Mouse (Mus musculus) thymus, postnatal 36 days (tissue): ENCODE measurements around the gene Gm20388.
"Not testable (repeated sequence)": the region's sequence is repeated elsewhere in the genome, so short reads cannot be mapped to it uniquely, and the experiment has no call there.

Experiments
- DNase-seq, 2 experiments: peaks; one replicate each; pipeline ENCODE4 v3.0.0; 2022; ENCODE audit warnings: mixed read lengths in 2 of 2

The Gm20388 gene

DNA sequence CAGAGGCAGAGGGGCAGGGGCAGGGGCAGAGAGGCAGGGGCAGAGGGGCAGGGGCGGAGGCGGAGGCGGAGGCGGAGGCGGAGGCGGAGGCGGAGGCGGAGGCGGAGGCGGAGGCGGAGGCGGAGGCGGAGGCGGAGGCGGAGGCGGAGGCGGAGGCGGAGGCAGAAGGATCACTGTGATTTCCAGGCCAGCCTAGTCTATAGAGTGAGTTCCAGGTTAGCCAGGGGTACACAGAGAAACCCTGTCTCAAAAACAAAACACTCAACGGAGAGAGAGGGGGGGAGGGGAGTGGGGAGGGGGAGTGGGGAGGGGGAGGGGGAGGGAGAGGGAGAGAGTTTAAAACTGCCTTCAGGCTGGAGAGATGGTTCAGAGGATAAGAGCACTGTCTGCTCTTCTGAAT, 1408.1 kb downstream of the Gm20388 start:
- DNase-seq: not testable (repeated sequence)

DNA sequence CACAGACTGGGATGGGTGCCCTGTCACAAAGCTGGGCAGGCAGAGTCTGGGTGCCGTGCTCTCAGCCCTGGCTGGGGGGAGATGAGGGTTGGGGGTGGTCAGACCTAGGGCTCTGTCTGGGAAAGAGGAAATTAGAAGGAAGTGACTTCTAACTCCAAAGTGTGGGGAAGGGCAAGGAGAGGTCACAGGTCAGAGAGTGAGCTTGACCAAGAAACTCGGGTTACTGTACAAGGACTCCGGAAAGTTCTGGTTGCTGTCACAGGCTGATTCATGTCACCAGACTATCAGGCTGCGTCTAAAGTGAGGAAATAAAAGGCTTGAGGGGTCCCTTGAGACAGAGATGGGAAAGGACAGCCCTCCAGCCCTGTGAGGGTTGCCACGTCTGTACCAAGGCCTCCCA, 1408.8 kb downstream of the Gm20388 start:
- DNase-seq: no peak

DNA sequence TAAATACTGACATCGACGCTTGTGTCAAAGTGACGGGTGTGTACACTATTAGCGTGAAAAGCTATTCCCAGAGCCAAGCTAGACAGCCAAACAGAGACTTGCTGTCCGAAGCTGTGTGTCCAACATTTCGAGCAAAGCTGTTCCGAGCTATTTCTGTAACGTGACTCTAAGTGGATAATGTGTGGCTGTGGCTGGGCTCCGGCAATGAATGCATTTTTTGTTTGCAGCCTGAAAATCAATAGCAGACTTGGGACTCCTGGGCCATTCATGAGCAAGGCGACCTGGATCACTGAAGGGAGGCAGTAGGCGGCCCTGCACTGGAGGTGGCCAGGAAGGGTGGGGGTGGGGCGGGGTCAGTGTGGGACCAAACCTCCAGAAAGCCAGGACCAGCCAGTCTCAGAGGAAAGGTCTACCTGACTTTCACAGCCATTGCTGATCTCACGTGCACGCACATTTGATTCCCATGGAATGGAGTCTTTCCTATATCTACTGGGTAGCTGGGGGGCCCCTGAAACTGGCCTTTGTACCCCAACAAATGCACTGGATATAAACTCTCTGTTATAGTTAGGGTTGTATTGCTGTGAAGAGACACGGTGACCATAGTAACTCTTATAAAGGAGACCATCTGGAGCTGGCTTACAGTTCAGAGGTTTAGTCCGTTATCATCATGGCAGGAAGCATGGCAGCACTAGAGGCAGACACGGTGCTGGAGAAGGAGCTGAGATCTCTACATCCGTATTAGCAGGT, 1415.7 kb downstream of the Gm20388 start:
- DNase-seq: no peak

DNA sequence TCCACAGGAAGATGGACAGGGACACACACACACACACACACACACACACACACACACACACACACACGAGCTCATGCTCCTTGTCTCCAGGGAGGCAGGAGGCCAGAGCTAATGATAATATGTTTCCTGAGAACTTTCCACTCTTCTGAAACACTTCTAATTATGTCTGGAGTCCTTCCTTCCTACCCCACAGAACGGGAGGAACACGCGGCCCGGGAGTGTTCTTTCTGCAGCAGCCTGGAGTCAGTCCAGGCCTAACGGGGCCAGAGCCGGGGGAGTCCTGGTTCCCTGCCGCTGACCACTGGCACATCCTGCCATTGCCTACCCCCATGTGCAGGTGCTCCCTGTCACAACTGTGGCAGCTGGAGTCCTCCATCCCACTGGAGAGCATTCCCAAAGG, 1421.8 kb downstream of the Gm20388 start:
- DNase-seq: no peak

DNA sequence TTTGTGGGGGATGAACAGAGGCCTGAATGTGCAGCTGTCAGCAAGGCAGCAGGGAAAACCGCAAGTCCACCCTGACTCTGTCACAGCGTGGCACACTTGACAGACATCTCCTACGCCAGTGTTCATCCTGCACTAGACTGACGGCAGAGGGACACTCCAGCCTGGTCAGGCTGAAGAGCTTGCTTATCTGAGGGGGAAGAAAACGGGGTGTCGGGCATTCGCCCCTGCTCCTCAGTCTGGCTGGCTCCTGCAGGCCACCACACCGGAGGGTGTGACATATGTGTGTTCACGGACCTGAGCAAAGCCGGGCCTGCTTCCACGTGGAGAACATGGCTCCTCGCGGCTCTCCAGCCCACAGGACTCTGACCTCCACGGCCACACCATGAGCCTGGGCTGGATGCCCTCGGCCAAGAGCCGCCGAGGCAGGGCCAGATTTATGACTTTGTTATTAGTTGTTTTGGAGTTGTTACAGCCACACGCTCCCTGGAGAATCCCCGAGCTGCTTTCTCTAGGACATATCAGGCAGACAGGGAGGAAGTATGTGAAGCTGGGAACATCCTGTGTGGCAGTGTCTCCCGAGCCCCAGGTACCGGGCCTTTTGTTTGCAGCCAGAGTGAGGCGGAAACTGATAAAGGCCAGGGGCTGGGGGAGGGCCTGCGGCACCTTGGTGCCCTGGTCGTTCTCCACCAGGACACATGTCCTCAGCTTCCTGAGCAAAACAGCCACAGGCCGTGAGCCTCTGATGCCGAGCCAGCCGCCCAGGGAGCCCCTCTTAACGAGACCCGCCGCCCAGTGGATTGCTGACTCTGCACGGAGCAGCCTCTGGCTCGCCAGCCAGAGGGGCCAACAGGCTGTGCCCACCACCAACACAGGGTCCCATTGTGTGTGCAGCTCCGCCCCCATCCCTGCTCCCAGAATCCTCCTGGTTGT, 1424.1 kb downstream of the Gm20388 start:
- no peak for DNase-seq

DNA sequence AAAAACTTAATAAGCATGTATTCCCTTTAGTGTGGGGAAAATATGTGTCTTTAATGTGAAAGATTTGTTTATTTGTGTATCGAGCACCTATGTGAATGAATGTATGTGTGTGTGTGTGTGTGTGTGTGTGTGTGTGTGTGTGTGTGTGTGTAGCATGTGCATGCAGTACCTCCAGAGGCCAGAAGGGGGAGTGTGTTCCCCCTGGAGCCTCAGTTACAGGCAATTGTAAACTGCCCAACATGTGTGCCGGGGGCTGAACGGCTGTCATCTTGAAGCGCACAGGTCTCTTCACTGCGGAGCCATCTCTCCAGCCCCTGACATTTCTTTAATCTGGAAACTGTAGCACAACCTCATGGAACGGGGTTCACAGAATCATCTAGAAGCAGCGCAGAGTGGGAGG, 1425.0 kb downstream of the Gm20388 start:
- DNase-seq: no peak

DNA sequence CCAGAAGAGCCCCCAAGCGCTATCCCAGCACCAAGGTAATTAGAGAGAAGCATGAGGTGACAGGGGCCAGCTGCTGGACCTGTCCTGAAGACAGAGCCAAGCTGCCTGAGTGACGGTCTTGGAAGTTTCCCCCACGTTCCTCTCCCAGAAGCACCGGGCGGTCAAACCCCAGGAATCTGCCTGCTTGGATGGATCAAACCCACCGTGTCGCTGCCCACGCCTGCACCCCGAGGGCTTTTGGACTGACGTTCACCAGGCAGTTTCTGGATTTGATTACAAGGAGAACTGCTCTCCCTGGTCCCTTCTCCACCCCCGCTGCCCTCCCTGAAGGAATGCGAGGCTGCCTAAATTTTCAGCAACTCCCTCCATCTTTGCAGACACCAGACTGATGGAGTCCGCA, 1432.3 kb downstream of the Gm20388 start:
- DNase-seq: no peak

DNA sequence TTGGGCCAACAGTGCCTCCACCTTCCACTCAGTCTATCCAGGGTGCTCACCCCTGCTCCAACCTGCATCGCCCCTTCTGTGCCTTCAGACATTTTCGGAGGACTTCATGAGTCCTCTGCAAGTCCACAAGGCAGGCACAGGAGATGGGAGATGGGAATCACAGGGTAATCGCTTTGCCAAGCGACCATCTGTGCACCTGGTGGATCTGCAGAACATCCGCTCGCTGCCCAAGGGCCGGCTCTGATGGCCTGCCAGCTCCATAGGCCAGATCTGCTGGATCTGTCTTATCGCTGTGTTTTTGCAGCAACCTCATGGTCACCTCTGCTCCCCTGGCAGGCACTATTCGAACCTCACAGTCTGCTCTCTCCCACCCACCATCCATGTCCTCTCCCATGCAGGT, 1433.8 kb downstream of the Gm20388 start:
- DNase-seq: no peak

DNA sequence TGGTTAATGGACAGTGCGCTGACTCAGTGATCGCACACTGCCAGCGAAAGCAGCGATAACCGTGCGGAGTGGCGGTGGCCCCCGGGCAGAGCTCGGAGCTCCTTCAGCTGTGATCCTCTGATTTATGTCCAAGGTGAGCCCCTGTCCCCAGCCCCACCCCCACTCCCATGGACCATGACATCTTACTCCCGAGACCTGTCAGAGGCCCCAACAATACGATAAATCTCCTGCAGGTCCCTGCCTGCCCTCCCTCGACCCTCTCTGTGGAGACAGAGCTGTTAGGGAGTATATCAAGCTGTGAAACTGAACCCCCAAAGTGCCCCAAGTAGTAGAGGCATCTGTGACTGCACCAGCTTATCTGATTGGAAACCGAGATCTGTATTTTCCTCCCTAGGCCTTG, 1435.5 kb downstream of the Gm20388 start:
- DNase-seq: no peak

DNA sequence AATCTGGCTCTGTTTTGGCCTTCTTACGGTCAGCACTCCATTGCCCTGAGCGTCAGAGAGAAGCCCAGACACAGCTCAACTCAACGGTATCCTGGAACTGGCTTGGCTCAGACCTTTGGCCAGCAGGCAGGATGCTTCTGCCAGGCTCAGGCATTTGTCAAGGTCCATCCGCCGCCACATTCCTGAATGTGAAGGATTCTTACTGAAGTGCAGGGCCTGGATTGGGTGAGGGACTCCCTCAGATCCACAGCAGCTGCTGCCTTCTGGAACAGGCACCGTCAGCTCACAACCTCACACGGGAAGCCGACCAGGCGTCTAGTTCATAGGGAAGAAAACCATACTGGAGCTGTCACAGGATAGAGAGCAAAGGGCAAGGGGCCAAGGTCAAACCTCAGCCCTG, 1436.2 kb downstream of the Gm20388 start:
- no peak for DNase-seq

DNA sequence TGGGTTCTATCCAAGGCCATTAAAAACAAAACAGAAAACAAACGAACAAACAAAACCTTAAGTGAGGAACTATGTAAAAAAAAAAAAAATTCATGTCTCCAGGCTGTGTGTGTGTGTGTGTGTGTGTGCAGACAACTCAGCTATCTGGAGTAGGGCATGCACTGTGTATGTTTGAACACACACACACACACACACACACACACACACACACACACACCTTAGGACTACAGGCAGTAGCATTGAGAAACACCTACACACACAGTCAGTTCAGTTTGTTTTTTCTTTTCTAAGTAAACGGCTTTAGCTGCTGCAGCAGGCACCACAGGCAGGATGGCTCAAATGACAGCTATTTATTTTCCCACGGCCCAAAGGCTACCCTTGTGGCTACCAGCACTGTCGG, 1438.4 kb downstream of the Gm20388 start:
- no peak for DNase-seq

DNA sequence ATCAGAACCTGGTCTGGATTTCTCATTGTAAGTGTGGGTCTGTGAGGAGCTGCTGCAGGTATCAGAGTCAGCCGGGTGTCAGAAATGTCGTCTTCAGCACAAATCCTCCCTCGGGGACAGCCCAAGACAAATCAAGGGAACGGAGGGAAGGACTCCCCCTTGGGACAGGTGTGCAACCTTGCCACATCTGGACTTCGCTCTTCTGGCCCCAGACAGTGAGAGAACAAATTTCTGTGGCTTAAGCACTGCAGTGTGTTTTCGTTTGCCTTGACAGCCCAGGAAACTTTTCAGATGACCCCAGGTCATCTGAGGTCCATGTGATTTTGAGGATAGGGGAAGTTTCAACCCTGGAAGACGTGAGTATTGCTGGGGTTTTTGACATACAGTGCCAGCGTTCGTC, 1440.2 kb downstream of the Gm20388 start:
- DNase-seq: no peak

DNA sequence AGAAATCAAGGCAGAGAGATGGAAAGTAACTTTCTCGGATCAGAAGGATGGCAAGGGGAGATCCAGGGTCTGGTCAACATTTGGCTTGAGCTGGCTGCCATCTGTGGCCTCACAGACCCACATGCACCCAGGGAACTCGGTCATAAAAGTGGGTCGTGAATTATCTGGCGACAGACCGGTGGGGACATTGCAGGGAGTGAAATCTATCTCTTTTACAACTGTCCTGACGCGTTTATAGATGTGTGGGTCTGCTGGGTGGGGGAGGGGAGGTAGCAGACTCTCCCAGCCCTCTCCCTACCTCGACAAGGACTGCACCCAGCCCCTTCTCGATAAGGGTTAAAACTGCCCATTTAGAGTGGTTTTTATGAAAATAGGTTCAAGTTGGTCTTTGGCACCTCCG, 1444.2 kb downstream of the Gm20388 start:
- no peak for DNase-seq

DNA sequence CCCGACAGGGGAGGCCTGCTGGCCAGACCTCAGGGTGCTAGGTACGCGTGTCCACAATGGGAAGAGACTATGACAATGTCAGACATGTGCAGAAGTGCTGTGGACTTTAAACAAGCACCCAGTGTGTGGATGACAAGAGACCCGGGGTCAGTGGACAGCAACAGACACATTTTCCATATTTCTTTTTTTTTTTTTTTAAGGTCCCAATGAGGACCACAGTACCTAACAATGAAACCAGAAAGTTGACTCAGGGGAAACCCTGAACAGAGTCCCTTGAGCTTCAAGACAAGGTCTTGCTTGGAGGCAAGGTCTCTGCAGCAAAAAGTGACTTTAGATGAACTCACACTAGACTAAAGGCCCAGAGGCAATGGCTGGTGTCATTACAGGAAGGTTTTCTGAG, 1446.8 kb downstream of the Gm20388 start:
- no peak for DNase-seq

DNA sequence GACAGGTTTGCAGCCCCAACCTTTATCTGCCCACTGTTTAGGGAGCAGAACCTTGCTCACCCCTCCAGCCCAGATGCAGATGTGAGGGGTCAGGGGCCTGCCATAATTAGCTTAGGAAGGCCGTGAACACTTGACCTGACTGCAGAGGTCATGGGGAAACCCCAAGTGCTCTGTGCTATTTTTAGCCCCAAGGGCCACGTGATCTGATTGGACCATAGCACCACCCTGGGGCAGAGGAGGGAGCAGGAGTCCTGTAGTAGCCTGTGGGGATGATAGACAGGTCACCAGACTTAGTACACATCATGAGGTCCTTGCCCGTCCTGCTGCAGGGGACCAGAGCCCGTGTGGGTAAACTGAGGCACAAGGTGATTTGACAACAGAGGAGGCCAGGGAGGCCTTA, 1448.0 kb downstream of the Gm20388 start:
- DNase-seq: no peak

DNA sequence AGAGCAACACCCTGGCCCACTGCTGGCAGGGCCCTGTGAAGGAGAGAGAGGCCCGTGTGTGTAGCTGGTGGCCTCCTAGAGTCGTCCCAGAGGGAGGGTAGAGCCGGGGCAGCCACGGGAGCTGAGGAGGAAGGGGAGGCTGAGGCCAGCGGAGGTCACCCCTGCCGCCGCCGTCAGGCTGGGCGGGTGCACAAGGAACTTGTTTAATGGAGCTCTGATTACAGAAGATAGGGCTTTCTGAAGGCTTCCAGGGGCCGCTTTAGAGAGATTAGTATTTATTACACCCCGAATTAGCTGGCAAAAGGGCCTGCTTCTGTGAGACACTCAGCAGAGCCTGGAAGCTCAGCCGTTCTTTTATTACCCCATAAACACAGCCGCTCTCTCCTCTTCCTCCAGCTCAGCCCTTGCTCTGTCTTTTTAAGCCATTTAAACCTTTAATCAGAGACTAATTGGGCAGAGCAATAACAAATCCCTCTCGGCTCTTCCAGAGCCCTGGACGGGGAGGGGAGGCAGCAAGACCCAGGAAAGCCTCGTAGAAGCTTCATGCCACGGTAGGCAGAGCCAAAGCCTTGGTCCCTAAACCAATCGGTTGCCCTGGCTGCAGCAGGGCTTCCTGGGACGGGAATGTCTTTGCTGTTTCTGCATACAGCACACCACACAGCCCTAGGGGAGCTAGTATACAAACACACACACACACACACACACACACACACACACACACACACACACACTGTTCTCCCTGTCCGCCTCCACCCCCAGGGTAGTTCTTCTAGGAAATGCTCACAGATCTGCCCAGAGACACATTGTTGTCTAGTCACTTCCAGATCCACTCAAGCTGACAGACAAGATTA, 1448.7 kb downstream of the Gm20388 start:
- no peak for DNase-seq

DNA sequence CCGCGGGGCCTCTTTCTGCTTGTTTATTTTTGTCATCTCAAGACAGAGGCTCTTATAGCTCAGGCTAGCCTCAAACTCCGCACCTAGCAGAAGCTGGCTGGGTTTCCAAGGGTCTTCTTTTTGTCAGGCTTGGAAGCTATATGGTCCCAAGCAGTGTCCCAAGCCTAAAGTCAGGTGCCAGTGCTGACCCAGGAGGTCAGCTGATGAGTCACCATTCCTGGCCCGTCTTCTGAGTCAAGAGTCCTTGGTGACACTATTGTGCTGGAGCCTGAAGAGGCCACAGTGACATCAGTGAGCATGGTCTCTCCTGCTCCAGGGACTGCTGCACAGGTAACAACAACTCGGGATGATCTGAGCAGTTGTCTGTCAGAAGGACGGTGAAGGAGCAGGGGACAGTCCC, 1449.4 kb downstream of the Gm20388 start:
- no peak for DNase-seq

DNA sequence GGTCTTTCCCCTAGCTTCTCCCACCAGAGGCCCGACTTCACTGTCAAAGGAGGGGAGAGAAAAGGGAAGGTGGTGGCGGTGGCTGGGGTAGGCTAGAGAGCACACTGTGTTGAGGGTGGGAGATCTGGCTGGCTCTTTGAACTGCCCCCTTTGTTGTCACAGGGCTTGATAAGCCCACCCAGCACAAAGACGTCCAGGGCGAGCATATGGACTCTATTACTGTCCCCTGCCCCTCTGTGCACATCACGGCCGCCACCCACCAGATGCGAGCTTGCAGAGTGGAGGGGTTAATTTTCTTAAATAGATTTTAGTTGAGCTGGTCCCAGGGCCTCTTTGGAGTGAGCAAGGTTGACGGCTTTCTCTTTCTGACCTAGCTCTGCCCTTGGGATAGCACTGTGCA, 1450.5 kb downstream of the Gm20388 start:
- no peak for DNase-seq

DNA sequence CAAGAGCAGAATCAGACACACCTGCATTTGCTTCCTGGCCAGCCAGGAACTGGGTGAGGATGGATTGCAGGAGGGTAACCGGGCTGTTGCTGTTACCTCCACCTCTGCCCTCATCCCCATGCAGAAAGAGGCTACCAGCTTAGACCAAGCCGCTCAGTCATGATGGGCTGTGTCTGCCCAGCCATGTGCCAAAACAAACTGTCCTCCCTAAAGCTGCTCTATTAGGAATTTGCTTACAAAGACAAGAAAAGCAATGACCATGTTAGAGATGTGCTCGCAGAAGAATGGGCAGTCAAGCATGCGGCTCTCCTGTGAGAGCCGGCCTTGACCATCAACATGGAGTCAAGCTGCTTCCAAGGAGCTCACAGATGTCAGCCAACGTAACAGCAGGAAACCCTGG, 1454.0 kb downstream of the Gm20388 start:
- DNase-seq: no peak

DNA sequence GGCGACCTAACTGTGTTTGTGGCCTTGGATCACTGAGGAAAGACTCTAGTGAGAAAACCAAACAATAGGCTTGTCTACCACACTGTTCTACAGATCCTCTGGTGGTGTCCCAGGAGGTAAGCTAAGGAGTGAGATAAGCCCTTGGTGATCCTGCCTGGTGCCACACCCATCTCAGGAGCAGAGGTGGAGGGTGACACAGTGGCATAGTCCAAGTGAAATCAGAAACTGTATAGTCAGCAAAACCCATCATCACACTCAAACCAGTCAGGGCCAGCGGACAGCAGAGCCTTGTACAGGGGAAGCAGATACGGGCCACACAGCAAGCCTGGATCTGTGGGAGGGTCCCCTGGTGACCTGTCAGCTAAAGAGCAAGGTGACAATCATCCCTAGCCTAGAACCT, 1454.5 kb downstream of the Gm20388 start:
- no peak for DNase-seq

DNA sequence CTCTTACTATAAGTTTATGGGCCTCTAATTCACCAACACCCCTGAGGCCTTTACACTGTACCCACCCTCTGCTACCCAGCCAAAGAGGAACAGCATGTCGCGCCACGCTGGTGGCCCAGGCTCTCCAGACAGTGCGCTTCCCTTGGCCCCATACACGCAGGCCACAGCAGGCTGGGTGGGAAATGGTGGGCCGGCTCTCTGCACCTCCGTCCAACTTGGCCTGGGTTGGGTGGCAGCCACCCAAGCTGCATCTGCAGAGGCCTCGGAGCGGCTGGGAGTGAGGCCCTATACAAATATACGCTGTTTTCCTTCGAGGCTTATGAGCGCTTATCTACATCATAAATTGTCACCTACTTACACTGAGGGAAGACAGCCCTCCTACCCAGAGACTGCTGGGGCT, 1456.0 kb downstream of the Gm20388 start:
- no peak for DNase-seq

DNA sequence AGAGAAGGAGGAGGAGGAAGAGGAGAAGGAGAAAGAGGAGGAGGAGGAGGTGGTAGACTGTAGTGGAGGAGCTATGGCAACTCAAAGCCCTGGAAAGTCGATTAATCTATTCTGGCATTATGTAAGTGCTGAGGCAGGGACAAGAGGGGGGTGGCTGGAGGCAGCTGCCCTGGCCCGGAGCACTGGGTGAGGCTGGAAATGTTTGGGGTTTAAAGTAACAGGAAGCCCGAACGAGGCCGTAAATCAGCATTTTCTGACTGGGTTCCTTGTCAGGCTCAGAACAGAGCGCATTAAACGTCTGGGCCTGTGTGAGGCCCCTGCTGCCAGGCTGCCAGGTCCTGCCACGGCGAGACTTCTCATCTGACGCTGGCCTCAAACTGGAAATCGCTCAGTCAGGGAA, 1458.2 kb downstream of the Gm20388 start:
- DNase-seq: no peak

DNA sequence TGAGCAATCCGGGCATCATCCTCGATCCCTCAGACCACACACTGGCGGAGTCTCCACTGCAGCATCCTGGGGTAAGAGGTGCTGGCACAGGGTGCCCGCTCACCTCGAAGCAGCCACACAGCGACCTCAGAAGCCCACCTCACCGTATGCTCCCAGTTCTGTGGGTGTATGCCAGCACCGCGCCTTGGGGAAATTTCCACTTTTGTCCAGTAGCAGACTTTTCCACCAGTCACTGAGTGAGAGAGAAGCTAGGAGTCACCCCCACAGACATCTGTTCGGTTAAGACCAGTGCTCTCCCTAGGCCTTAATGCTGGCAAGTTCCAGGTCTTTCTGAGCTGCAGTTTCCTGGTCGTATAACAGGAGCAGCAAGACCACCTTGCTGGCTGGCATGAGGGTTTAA, 1458.7 kb downstream of the Gm20388 start:
- no peak for DNase-seq
